Mouse (Mus musculus) MEL (cell line): ENCODE data around the gene Rpp25. TPM values are rescaled to one million over a fixed set of nuclear protein-coding genes. Genes with fewer than 3 reads are reported as not detected.
A peak's percentile ranks its signal among the peaks of the same experiment; 100 is the strongest.

Experiments used
- DNase-seq: peaks from one replicate; pipeline ENCODE4 v3.0.0; 2011; ENCODE audit warnings: low read depth, low spot score
- H3K27ac ChIP-seq: 2 replicates; pipeline ENCODE4 v1.5.1; 2012; ENCODE audit warnings: low read depth, mild to moderate bottlenecking, control low read depth, low read length, moderate library complexity; ENCODE audit not compliant: control insufficient read depth
- H3K27me3 ChIP-seq, 2 experiments: fragments of 150-350 bp in 1 of 2; sonication (generic) in 1 of 2; 2 replicates each; pipeline ENCODE4 v1.6.1; 2012; ENCODE audit warnings: low read length in 2 of 2, mild to moderate bottlenecking in 2 of 2, improper control_type of control experiment in 1 of 2, moderate library complexity in 1 of 2; ENCODE audit not compliant: insufficient read depth in 2 of 2, control insufficient read depth in 1 of 2
- H3K36me3 ChIP-seq, 2 experiments: 2 replicates each; pipeline ENCODE4 v1.6.1; 2012 to 2014; ENCODE audit warnings: low read length in 2 of 2, improper control_type of control experiment in 1 of 2, inconsistent platforms in 1 of 2, mild to moderate bottlenecking in 1 of 2; ENCODE audit not compliant: insufficient read depth in 2 of 2, control insufficient read depth in 1 of 2
- H3K4me1 ChIP-seq, 2 experiments: fragments of 150-350 bp in 1 of 2; sonication (generic) in 1 of 2; 2 replicates each; pipeline ENCODE4 v1.6.1; 2012; ENCODE audit warnings: low read length in 2 of 2, improper control_type of control experiment in 1 of 2, mild to moderate bottlenecking in 1 of 2; ENCODE audit not compliant: insufficient read depth in 2 of 2, control insufficient read depth in 1 of 2
- H3K4me3 ChIP-seq, 2 experiments: fragments of 150-350 bp in 1 of 2; sonication (generic) in 1 of 2; 2 replicates each; pipeline ENCODE4 v1.5.1; 2012; ENCODE audit warnings: low read depth in 2 of 2, low read length in 2 of 2, mild to moderate bottlenecking in 2 of 2, moderate library complexity in 2 of 2, control low read depth in 1 of 2, improper control_type of control experiment in 1 of 2; ENCODE audit not compliant: control insufficient read depth in 1 of 2, insufficient read depth in 1 of 2
- H3K79me2 ChIP-seq: 2 replicates; pipeline ENCODE4 v1.6.1; 2012; ENCODE audit warnings: mild to moderate bottlenecking, low read length, moderate library complexity; ENCODE audit not compliant: control insufficient read depth, poor library complexity, insufficient read depth
- H3K9ac ChIP-seq: 2 replicates; pipeline ENCODE4 v1.6.1; 2012; ENCODE audit warnings: low read depth, mild to moderate bottlenecking, control low read depth, low read length, moderate library complexity; ENCODE audit not compliant: control insufficient read depth, poor library complexity, severe bottlenecking
- H3K9me3 ChIP-seq: fragments of 150-350 bp; sonication (generic); replicated peaks from 2 replicates; pipeline ENCODE4 v1.6.1; 2012; ENCODE audit warnings: mild to moderate bottlenecking, low read length, improper control_type of control experiment, moderate library complexity; ENCODE audit not compliant: insufficient read depth
- CHD1 ChIP-seq: IDR thresholded peaks from 2 replicates; pipeline ENCODE4 v1.6.1; 2012; ENCODE audit warnings: low read depth, mild to moderate bottlenecking, inconsistent platforms, low read length, improper control_type of control experiment
- CHD2 ChIP-seq: IDR thresholded peaks from 2 replicates; pipeline ENCODE4 v1.6.1; 2011; ENCODE audit warnings: low read length, improper control_type of control experiment
- E2F4 ChIP-seq: IDR thresholded peaks from 2 replicates; pipeline ENCODE4 v1.6.1; 2011; ENCODE audit warnings: low read depth, low read length, improper control_type of control experiment, borderline replicate concordance
- ELF1 ChIP-seq: IDR thresholded peaks from 2 replicates; pipeline ENCODE4 v1.6.1; 2014; ENCODE audit warnings: low read depth, mild to moderate bottlenecking, inconsistent platforms, low read length, improper control_type of control experiment, moderate library complexity
- EP300 ChIP-seq, 2 experiments: IDR thresholded peaks; 2 replicates each; pipeline ENCODE4 v1.6.1; 2011; ENCODE audit warnings: improper control_type of control experiment in 2 of 2, low read length in 2 of 2, low read depth in 1 of 2, mild to moderate bottlenecking in 1 of 2
- ETS1 ChIP-seq: IDR thresholded peaks from 2 replicates; pipeline ENCODE4 v1.6.1; 2012; ENCODE audit warnings: low read depth, mild to moderate bottlenecking, inconsistent platforms, low read length, improper control_type of control experiment, moderate library complexity
- GABPA ChIP-seq: IDR thresholded peaks from 2 replicates; pipeline ENCODE4 v1.6.1; 2012; ENCODE audit warnings: low read depth, mild to moderate bottlenecking, inconsistent platforms, low read length, improper control_type of control experiment, moderate library complexity
- GATA1 ChIP-seq: IDR thresholded peaks from 2 replicates; pipeline ENCODE4 v1.6.1; 2011; ENCODE audit warnings: low read depth, low read length, improper control_type of control experiment
- HCFC1 ChIP-seq: IDR thresholded peaks from 2 replicates; pipeline ENCODE4 v1.6.1; 2012; ENCODE audit warnings: low read depth, mild to moderate bottlenecking, inconsistent platforms, low read length, improper control_type of control experiment, moderate library complexity
- JUND ChIP-seq: IDR thresholded peaks from 2 replicates; pipeline ENCODE4 v1.6.1; 2011; ENCODE audit warnings: low read depth, mild to moderate bottlenecking, improper control_type of control experiment, low read length
- MAFK ChIP-seq: IDR thresholded peaks from 2 replicates; pipeline ENCODE4 v1.6.1; 2011; ENCODE audit warnings: low read depth, mild to moderate bottlenecking, low read length, improper control_type of control experiment, borderline replicate concordance
- MAX ChIP-seq: IDR thresholded peaks from 2 replicates; pipeline ENCODE4 v1.6.1; 2011; ENCODE audit warnings: low read length, improper control_type of control experiment
- MEF2A ChIP-seq: IDR thresholded peaks from 2 replicates; pipeline ENCODE4 v1.6.1; 2014; ENCODE audit warnings: low read depth, mild to moderate bottlenecking, inconsistent platforms, low read length, improper control_type of control experiment; ENCODE audit not compliant: poor library complexity, insufficient replicate concordance, severe bottlenecking; ENCODE audit errors: extremely low read depth
- MXI1 ChIP-seq: IDR thresholded peaks from 2 replicates; pipeline ENCODE4 v1.6.1; 2011; ENCODE audit warnings: mild to moderate bottlenecking, low read depth, low read length, improper control_type of control experiment
- MYC ChIP-seq: IDR thresholded peaks from 2 replicates; pipeline ENCODE4 v1.6.1; 2011; ENCODE audit warnings: low read depth, mild to moderate bottlenecking, low read length, improper control_type of control experiment, moderate library complexity
- NELFE ChIP-seq: IDR thresholded peaks from 2 replicates; pipeline ENCODE4 v1.6.1; 2011; ENCODE audit warnings: low read depth, low read length, improper control_type of control experiment
- NRF1 ChIP-seq: IDR thresholded peaks from 2 replicates; pipeline ENCODE4 v1.6.1; 2014; ENCODE audit warnings: low read depth, mild to moderate bottlenecking, inconsistent platforms, low read length, improper control_type of control experiment, moderate library complexity; ENCODE audit not compliant: poor library complexity, insufficient read depth, severe bottlenecking
- POLR2A ChIP-seq, 2 experiments: IDR thresholded peaks; 2 replicates each; pipeline ENCODE4 v1.6.1; 2011 to 2012; ENCODE audit warnings: low read length in 2 of 2, mild to moderate bottlenecking in 2 of 2, control low read depth in 1 of 2, improper control_type of control experiment in 1 of 2, low read depth in 1 of 2, moderate library complexity in 1 of 2; ENCODE audit not compliant: control insufficient read depth in 1 of 2, insufficient read depth in 1 of 2, poor library complexity in 1 of 2
- POLR2AphosphoS5 ChIP-seq: IDR thresholded peaks from 2 replicates; pipeline ENCODE4 v1.6.1; 2012; ENCODE audit warnings: low read depth, borderline replicate concordance, mild to moderate bottlenecking, inconsistent platforms, low read length, moderate library complexity, mixed read lengths
- RAD21 ChIP-seq: IDR thresholded peaks from 2 replicates; pipeline ENCODE4 v1.6.1; 2011; ENCODE audit warnings: mild to moderate bottlenecking, low read depth, low read length, improper control_type of control experiment
- RCOR1 ChIP-seq: IDR thresholded peaks from 2 replicates; pipeline ENCODE4 v1.6.1; 2012; ENCODE audit warnings: low read depth, mild to moderate bottlenecking, inconsistent platforms, low read length, improper control_type of control experiment
- SIN3A ChIP-seq: IDR thresholded peaks from 2 replicates; pipeline ENCODE4 v1.6.1; 2012; ENCODE audit warnings: low read length, improper control_type of control experiment, inconsistent platforms
- TCF12 ChIP-seq: IDR thresholded peaks from 2 replicates; pipeline ENCODE4 v1.6.1; 2014; ENCODE audit warnings: low read depth, mild to moderate bottlenecking, inconsistent platforms, low read length, improper control_type of control experiment, moderate library complexity
- UBTF ChIP-seq: IDR thresholded peaks from 2 replicates; pipeline ENCODE4 v1.6.1; 2012; ENCODE audit warnings: low read depth, mild to moderate bottlenecking, inconsistent platforms, low read length, improper control_type of control experiment, moderate library complexity, borderline replicate concordance; ENCODE audit not compliant: insufficient read depth
- USF2 ChIP-seq, 2 experiments: IDR thresholded peaks; 2 replicates each; pipeline ENCODE4 v1.6.1; 2011 to 2012; ENCODE audit warnings: improper control_type of control experiment in 2 of 2, low read length in 2 of 2, borderline replicate concordance in 1 of 2, inconsistent platforms in 1 of 2, low read depth in 1 of 2, mild to moderate bottlenecking in 1 of 2; ENCODE audit not compliant: insufficient read depth in 1 of 2
- ZMIZ1 ChIP-seq: IDR thresholded peaks from 2 replicates; pipeline ENCODE4 v1.6.1; 2012; ENCODE audit warnings: low read depth, mild to moderate bottlenecking, inconsistent platforms, low read length, improper control_type of control experiment, moderate library complexity
- ZNF384 ChIP-seq: IDR thresholded peaks from 2 replicates; pipeline ENCODE4 v1.6.1; 2012; ENCODE audit warnings: low read depth, mild to moderate bottlenecking, inconsistent platforms, low read length, improper control_type of control experiment
- polyA plus RNA-seq, 2 experiments: library from polyadenylated mRNA; stranded (reverse) in 1 of 2; unstranded in 1 of 2; fragments of >175 nt in 1 of 2; fragments of >200 nt in 1 of 2; gene quantifications; 2 replicates each; pipeline versions ENCODE4 v1.2.1 to v1.2.4; 2012; ENCODE audit warnings: low replicate concordance in 2 of 2, low read depth in 1 of 2; ENCODE audit not compliant: insufficient read length in 2 of 2, insufficient read depth in 1 of 2, missing spikeins in 1 of 2
- total RNA-seq: library from RNA; depleted of rRNA; stranded (reverse); fragments of 300-350 nt; gene quantifications from 2 replicates; pipeline ENCODE4 v1.2.3, GENCODE M21; 2012

Rpp25 gene
- total and polyA plus RNA-seq, 3 experiments: 0.12 to 0.68 TPM; not detected in 1

DNA sequence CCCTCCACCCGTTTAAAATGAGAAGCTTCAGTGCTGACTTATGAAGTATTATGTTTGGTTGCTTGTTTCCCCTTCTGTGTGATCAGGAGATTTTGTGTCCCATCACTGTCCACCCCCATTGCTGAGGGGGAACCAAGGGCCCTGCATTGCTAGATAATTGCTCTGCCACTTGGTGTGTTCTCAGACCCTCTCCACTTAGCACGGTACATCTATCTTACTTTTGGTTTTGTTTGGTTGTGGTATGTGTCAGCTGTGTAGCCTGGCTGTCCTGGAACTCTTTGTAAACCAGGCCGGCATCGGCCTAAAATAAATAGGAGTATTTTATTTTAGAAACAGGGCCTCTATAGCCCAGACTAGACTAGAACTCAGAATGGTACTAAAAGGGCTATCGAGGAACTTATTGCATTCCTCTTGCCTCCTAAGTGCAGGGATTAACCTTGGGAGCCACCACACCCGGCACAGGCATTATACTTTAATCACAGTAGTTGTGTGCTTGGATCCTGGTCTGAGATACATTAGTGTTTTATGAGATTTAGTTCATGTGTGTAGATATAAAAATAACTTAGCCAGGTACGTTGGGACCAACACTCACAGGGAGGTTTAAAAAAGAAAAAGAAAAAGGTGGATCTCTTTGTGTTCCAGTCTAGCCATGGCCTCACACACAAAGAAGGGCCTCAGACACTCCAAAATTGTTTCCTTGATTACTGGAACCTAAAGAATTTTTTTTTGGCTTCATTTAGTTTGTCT, 18.5 kb downstream of the Rpp25 start (continued):
- TF ChIP-seq JUND (no peak), RCOR1 (no peak), MXI1 (no peak), RAD21 (no peak), POLR2AphosphoS5 (no peak), USF2 (IDR thresholded peaks at IDR 0.05; ENCODE audit: borderline replicate concordance in 1 of 2, insufficient read depth in 1 of 2, low read depth in 1 of 2, low read length in 2 of 2) (no peak), SIN3A (peak; percentile 59), CHD2 (no peak), ETS1 (0 out of 2 replicates have a peak, but pooled peaks have one; percentile 8), ZMIZ1 (no peak)

DNA sequence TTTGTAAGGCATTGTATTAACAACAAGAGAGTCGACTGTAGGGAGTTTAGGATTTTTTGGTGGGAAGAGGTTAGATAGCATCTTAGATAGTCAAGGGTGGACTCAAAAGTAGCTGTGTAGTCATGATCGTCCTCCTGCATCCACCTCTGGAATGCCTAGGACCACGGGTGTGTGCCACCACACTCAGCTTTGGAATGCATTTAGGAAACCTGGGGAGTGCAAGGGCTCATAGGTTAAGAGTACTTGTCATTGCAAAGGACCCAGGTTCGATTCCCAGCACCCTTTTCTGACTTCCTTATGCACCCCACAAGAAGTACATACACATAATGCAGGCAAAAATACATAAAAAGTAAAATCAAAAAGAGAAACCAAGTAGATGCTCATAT, 19.0 kb downstream of the Rpp25 start:
- TF ChIP-seq GATA1: 0 out of 2 replicates have a peak, but pooled peaks have one; percentile 16
- TF ChIP-seq POLR2A (IDR thresholded peaks at IDR 0.05; ENCODE audit: control insufficient read depth in 1 of 2, insufficient read depth in 1 of 2, low read depth in 1 of 2, low read length in 2 of 2, poor library complexity in 1 of 2): no peak
- TF ChIP-seq MXI1: no peak
- TF ChIP-seq SIN3A: no peak
- no peak for TF ChIP-seq ELF1
- TF ChIP-seq NRF1: no peak

DNA sequence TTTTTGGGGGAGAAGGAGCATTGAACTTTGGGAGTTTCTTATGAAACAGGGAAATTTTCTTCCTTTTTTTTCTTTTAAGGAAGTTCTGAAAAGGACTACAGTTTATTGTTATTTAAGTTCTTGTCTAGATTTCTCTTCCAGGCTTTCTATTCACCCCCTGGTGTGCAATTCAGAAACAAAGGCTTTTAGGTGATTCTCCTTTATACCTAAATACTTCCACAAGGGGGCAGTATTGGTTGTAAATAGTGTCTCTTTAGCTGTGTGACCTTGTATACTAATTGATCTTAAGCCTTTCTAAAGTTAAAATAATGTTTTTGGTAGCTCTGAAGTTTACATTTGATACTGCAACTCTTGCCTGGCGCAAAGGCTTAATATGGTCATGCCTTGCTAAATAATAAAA, 19.9 kb downstream of the Rpp25 start:
- Histone ChIP-seq H3K36me3 (peaks cover 2 to 38% of the 10 kb centered on the region in 2 experiments), H3K27ac (no peak overlapping the region), H3K79me2 (peaks cover 69% of the 10 kb centered on the region), H3K27me3 (no peaks in the 10 kb centered on the region), H3K9me3 (no peaks in the 10 kb centered on the region), H3K9ac (0 out of 2 replicates have a peak overlapping the region, but pooled peaks have one; percentile 1), H3K4me3 (peak overlapping the region in 1 of 2 experiments; percentile 17; a peak in 1 of 4 replicates), H3K4me1 (peaks cover 9 to 12% of the 10 kb centered on the region in 2 experiments)
- peak; percentile 71 for DNase-seq
- TF ChIP-seq E2F4: no peak
- TF ChIP-seq UBTF: no peak
- TF ChIP-seq TCF12: no peak
- TF ChIP-seq MAFK: no peak
- TF ChIP-seq CHD2: no peak
- no peak for TF ChIP-seq MAX
- TF ChIP-seq MYC: no peak
- no peak for TF ChIP-seq NRF1
- no peak for TF ChIP-seq ELF1
- no peak for TF ChIP-seq GABPA
- TF ChIP-seq EP300 (IDR thresholded peaks at IDR 0.05; ENCODE audit: low read depth in 1 of 2, low read length in 2 of 2): no peak
- TF ChIP-seq ZNF384: no peak
- no peak for TF ChIP-seq MEF2A
- no peak for TF ChIP-seq JUND
- TF ChIP-seq HCFC1: no peak
- TF ChIP-seq NELFE: no peak
- TF ChIP-seq CHD1: no peak

More for the DNA sequence above, 19.0 kb downstream of the Rpp25 start:
- H3K27ac ChIP-seq: no peak overlapping the region
- peak; percentile 55 for DNase-seq
- peak overlapping the region; percentile 79 to 98 for H3K4me3 ChIP-seq
- no peaks in the 10 kb centered on the region for H3K27me3 ChIP-seq
- peak overlapping the region; percentile 86 for H3K9ac ChIP-seq
- H3K79me2 ChIP-seq: peaks cover 61% of the 10 kb centered on the region
- peaks cover 9 to 12% of the 10 kb centered on the region in 2 experiments for H3K4me1 ChIP-seq
- H3K9me3 ChIP-seq: no peaks in the 10 kb centered on the region
- peaks cover 0 to 38% of the 10 kb centered on the region in 2 experiments; a peak in 3 of 4 replicates for H3K36me3 ChIP-seq
